Mouse (Mus musculus) forebrain, embryonic 13.5 days (tissue): ENCODE measurements around the gene Angel2. TPM values are rescaled to one million over a fixed set of nuclear protein-coding genes. Genes with fewer than 3 reads are reported as not detected.

Experiments used
- polyA plus RNA-seq: library from polyadenylated mRNA; unstranded; fragments of >200 nt; fragmentation: Nextera tagmentation; extraction: Ambion mirVana; gene quantifications from 2 replicates; pipeline ENCODE4 v1.2.1, GENCODE M21; 2015

Gene Angel2
- polyA plus RNA-seq, 1 experiment from 2014 or later, result 60.2 TPM

Other genes with a start within 250 kb of the Angel2 start
- gene Rps6kc1, start 13.3 kb upstream of the Angel2 start, polyA plus RNA-seq, result 20.2 and 22.4 TPM in 2 replicates
- gene Vash2, start 54.2 kb downstream of the Angel2 start, polyA plus RNA-seq, result 57.6 and 62.6 TPM in 2 replicates
- 6.4 and 8.0 TPM in 2 replicates for gene Flvcr1, start 101.0 kb downstream of the Angel2 start, polyA plus RNA-seq
- gene Spata45, start 111.5 kb downstream of the Angel2 start, polyA plus RNA-seq, result not detected in 2 replicates
- gene Tatdn3, start 137.8 kb downstream of the Angel2 start, polyA plus RNA-seq, result 10.5 and 12.5 TPM in 2 replicates
- 19.7 and 20.8 TPM in 2 replicates for gene Nsl1, start 137.9 kb downstream of the Angel2 start, polyA plus RNA-seq
- 2.1 and 2.6 TPM in 2 replicates for gene Batf3, start 172.7 kb downstream of the Angel2 start, polyA plus RNA-seq
- gene Fam71a, start 239.7 kb downstream of the Angel2 start, polyA plus RNA-seq, result not detected in 2 replicates